8 mouse cellular contexts compared by ENCODE assay signal in genomic region chr11:51539759-51540282, GRCm38 (mm10). TPM values are rescaled to one million over a fixed set of nuclear protein-coding genes. Genes with fewer than 3 reads are reported as not detected.
DNase-seq lines count a peak whose midpoint lies in the region; ATAC-seq lines count a peak whose summit lies in the region.

No protein-coding gene starts in this region.

- WGBS in hindbrain, embryonic 16.5 days: 19% methylated on average over 10 of the region's 10 CpGs

- H3K27me3 ChIP-seq in hindbrain, embryonic 16.5 days (replicated peaks; ENCODE audit: control insufficient read depth, insufficient read depth, low read length): no peaks in the 10 kb centered on the region

- H3K9me3 ChIP-seq in hindbrain, embryonic 16.5 days (ENCODE audit: control insufficient read depth, low read length): no peaks in the 10 kb centered on the region

- H3K4me3 ChIP-seq in hindbrain, embryonic 16.5 days (ENCODE audit: low read length): no peak overlapping the region

- DNase-seq in WW6 (ENCODE audit: low read depth, low spot score): peak; percentile 96
- DNase-seq in cerebellum, postnatal 4 days (ENCODE audit: low spot score in 2 of 2): peak; percentile 97 to 98
- DNase-seq in gastrocnemius, adult 18-20 months (ENCODE audit: low spot score): peak; percentile 96
- peak; percentile 89 for DNase-seq in left cerebral cortex, adult 11 months (ENCODE audit: low spot score)
- DNase-seq in lung, postnatal 36 days: peak; percentile 99
- DNase-seq in right cerebral cortex, adult 18-20 months: peak; percentile 91
- peak; percentile 78 for DNase-seq in urinary bladder, adult 2 months (ENCODE audit: low spot score)

- H3K27ac ChIP-seq in hindbrain, embryonic 16.5 days (ENCODE audit: low read depth, low read length): no peak overlapping the region

- no peaks in the 10 kb centered on the region for H3K4me1 ChIP-seq in hindbrain, embryonic 16.5 days (ENCODE audit: control insufficient read depth, insufficient read depth, low read depth, low read length)

- H3K9ac ChIP-seq in hindbrain, embryonic 16.5 days (ENCODE audit: low read depth, low read length): no peak overlapping the region

- peak; percentile 88 for ATAC-seq in hindbrain, embryonic 16.5 days

- no peaks in the 10 kb centered on the region for H3K36me3 ChIP-seq in hindbrain, embryonic 16.5 days (ENCODE audit: control insufficient read depth, insufficient read depth, low read length)

- H3K4me2 ChIP-seq in hindbrain, embryonic 16.5 days (ENCODE audit: low read length): no peak overlapping the region

RNA-seq across cellular contexts. Expression of gene Phykpl, which starts 44.7 kb away (rescaled TPM):
- 10 to 100 TPM; 10.9 to 11.9 TPM for total RNA-seq in gastrocnemius, adult 18-20 months (2021)
- polyA plus RNA-seq in hindbrain, embryonic 16.5 days (2015; fragmentation: Nextera tagmentation; extraction: Ambion mirVana): 9.2 and 9.7 TPM in 2 replicates
- polyA plus RNA-seq in urinary bladder, adult 2 months (2012; rRNA removed): 14.3 and 19.3 TPM in 2 replicates
